Mouse (Mus musculus): ENCODE results near the gene Crtam. TPM values are rescaled to one million over a fixed set of nuclear protein-coding genes. Genes with fewer than 3 reads are reported as not detected.

The Crtam gene
- polyA plus RNA-seq, 1 experiment from 2014 or later = 0.09 TPM

GRCm38 (mm10) chr9:41014512-41014911, 10.1 kb upstream of the Crtam start:
- no peak overlapping the region for H3K4me2 ChIP-seq (ENCODE audit: low read depth, low read length)
- 60% methylated on average over 4 of the region's 4 CpGs for WGBS
- H3K9me3 ChIP-seq (ENCODE audit: control insufficient read depth, low read length) = no peaks in the 10 kb centered on the region
- no peak overlapping the region for H3K4me3 ChIP-seq (ENCODE audit: low read length)
- H3K9ac ChIP-seq (ENCODE audit: low read depth, low read length) = no peak overlapping the region
- H3K36me3 ChIP-seq (ENCODE audit: control insufficient read depth, insufficient read depth, low read length) = no peaks in the 10 kb centered on the region
- no peak for ATAC-seq
- no peaks in the 10 kb centered on the region for H3K27me3 ChIP-seq (replicated peaks; ENCODE audit: control insufficient read depth, insufficient read depth, low read length)
- no peak overlapping the region for H3K27ac ChIP-seq (ENCODE audit: low read length)
- H3K4me1 ChIP-seq (ENCODE audit: control insufficient read depth, insufficient read depth, low read length) = no peaks in the 10 kb centered on the region

- ATAC-seq = no peak
- Histone ChIP-seq H3K27me3 (replicated peaks; ENCODE audit: control insufficient read depth, insufficient read depth, low read length) (no peaks in the 10 kb centered on the region), H3K27ac (ENCODE audit: low read length) (no peak overlapping the region), H3K9ac (ENCODE audit: low read depth, low read length) (no peak overlapping the region), H3K4me1 (ENCODE audit: control insufficient read depth, insufficient read depth, low read length) (no peaks in the 10 kb centered on the region), H3K4me2 (ENCODE audit: low read depth, low read length) (no peak overlapping the region), H3K9me3 (ENCODE audit: control insufficient read depth, low read length) (no peaks in the 10 kb centered on the region), H3K4me3 (ENCODE audit: low read length) (no peak overlapping the region), H3K36me3 (ENCODE audit: control insufficient read depth, insufficient read depth, low read length) (no peaks in the 10 kb centered on the region)
- 83% methylated on average over 5 of the region's 5 CpGs for WGBS
These were observed 8.0 kb upstream of the Crtam start for GRCm38 (mm10) chr9:41012456-41012855.

GRCm38 (mm10) chr9:41011512-41012436, 7.3 kb upstream of the Crtam start:
- Histone ChIP-seq H3K36me3 (ENCODE audit: control insufficient read depth, insufficient read depth, low read length) (no peaks in the 10 kb centered on the region), H3K27ac (ENCODE audit: low read length) (no peak overlapping the region), H3K4me1 (ENCODE audit: control insufficient read depth, insufficient read depth, low read length) (no peaks in the 10 kb centered on the region), H3K4me3 (ENCODE audit: low read length) (no peak overlapping the region), H3K9ac (ENCODE audit: low read depth, low read length) (no peak overlapping the region), H3K9me3 (ENCODE audit: control insufficient read depth, low read length) (no peaks in the 10 kb centered on the region), H3K27me3 (replicated peaks; ENCODE audit: control insufficient read depth, insufficient read depth, low read length) (no peaks in the 10 kb centered on the region), H3K4me2 (ENCODE audit: low read depth, low read length) (no peak overlapping the region)
- ATAC-seq = no peak
- WGBS = 69% methylated on average over 13 of the region's 13 CpGs

GRCm38 (mm10) chr9:41007785-41008184, 3.4 kb upstream of the Crtam start:
- no peaks in the 10 kb centered on the region for H3K27me3 ChIP-seq (replicated peaks; ENCODE audit: control insufficient read depth, insufficient read depth, low read length)
- H3K9me3 ChIP-seq (ENCODE audit: control insufficient read depth, low read length) = no peaks in the 10 kb centered on the region
- H3K27ac ChIP-seq (ENCODE audit: low read length) = no peak overlapping the region
- no peak overlapping the region for H3K4me2 ChIP-seq (ENCODE audit: low read depth, low read length)
- H3K9ac ChIP-seq (ENCODE audit: low read depth, low read length) = no peak overlapping the region
- no peak for ATAC-seq
- H3K4me1 ChIP-seq (ENCODE audit: control insufficient read depth, insufficient read depth, low read length) = no peaks in the 10 kb centered on the region
- H3K36me3 ChIP-seq (ENCODE audit: control insufficient read depth, insufficient read depth, low read length) = no peaks in the 10 kb centered on the region
- 12% methylated on average over 1 of the region's 1 CpGs for WGBS
- H3K4me3 ChIP-seq (ENCODE audit: low read length) = no peak overlapping the region

- no peak overlapping the region for H3K4me3 ChIP-seq (ENCODE audit: low read length)
- no peak for ATAC-seq
- WGBS = 80% methylated on average over 7 of the region's 7 CpGs
These were observed 7.2 kb downstream of the Crtam start for GRCm38 (mm10) chr9:40997116-40997779.

GRCm38 (mm10) chr9:40994075-40994474, 10.4 kb downstream of the Crtam start:
- Histone ChIP-seq H3K9me3 (ENCODE audit: control insufficient read depth, low read length) (no peaks in the 10 kb centered on the region), H3K9ac (ENCODE audit: low read depth, low read length) (no peak overlapping the region), H3K4me2 (ENCODE audit: low read depth, low read length) (no peak overlapping the region), H3K27ac (ENCODE audit: low read length) (no peak overlapping the region), H3K36me3 (ENCODE audit: control insufficient read depth, insufficient read depth, low read length) (no peaks in the 10 kb centered on the region), H3K27me3 (replicated peaks; ENCODE audit: control insufficient read depth, insufficient read depth, low read length) (no peaks in the 10 kb centered on the region), H3K4me1 (ENCODE audit: control insufficient read depth, insufficient read depth, low read length) (no peaks in the 10 kb centered on the region), H3K4me3 (ENCODE audit: low read length) (no peak overlapping the region)
- WGBS = 82% methylated on average over 5 of the region's 5 CpGs
- ATAC-seq = no peak

More at GRCm38 (mm10) chr9:40997116-40997779, 7.2 kb downstream of the Crtam start:
- no peaks in the 10 kb centered on the region for H3K27me3 ChIP-seq (replicated peaks; ENCODE audit: control insufficient read depth, insufficient read depth, low read length)
- H3K4me1 ChIP-seq (ENCODE audit: control insufficient read depth, insufficient read depth, low read length) = no peaks in the 10 kb centered on the region
- H3K9me3 ChIP-seq (ENCODE audit: control insufficient read depth, low read length) = no peaks in the 10 kb centered on the region
- H3K27ac ChIP-seq (ENCODE audit: low read length) = no peak overlapping the region
- H3K9ac ChIP-seq (ENCODE audit: low read depth, low read length) = no peak overlapping the region
- H3K36me3 ChIP-seq (ENCODE audit: control insufficient read depth, insufficient read depth, low read length) = no peaks in the 10 kb centered on the region
- no peak overlapping the region for H3K4me2 ChIP-seq (ENCODE audit: low read depth, low read length)

GRCm38 (mm10) chr9:40991511-40991910, 12.9 kb downstream of the Crtam start:
- no peaks in the 10 kb centered on the region for H3K27me3 ChIP-seq (replicated peaks; ENCODE audit: control insufficient read depth, insufficient read depth, low read length)
- H3K4me3 ChIP-seq (ENCODE audit: low read length) = no peak overlapping the region
- no peaks in the 10 kb centered on the region for H3K4me1 ChIP-seq (ENCODE audit: control insufficient read depth, insufficient read depth, low read length)
- no peak for ATAC-seq
- no peak overlapping the region for H3K27ac ChIP-seq (ENCODE audit: low read length)
- no peaks in the 10 kb centered on the region for H3K9me3 ChIP-seq (ENCODE audit: control insufficient read depth, low read length)
- no peak overlapping the region for H3K4me2 ChIP-seq (ENCODE audit: low read depth, low read length)
- WGBS = 88% methylated on average over 6 of the region's 6 CpGs
- no peak overlapping the region for H3K9ac ChIP-seq (ENCODE audit: low read depth, low read length)
- H3K36me3 ChIP-seq (ENCODE audit: control insufficient read depth, insufficient read depth, low read length) = no peaks in the 10 kb centered on the region

GRCm38 (mm10) chr9:40989940-40990588, 14.4 kb downstream of the Crtam start:
- Histone ChIP-seq H3K36me3 (ENCODE audit: control insufficient read depth, insufficient read depth, low read length) (no peaks in the 10 kb centered on the region), H3K4me1 (ENCODE audit: control insufficient read depth, insufficient read depth, low read length) (no peaks in the 10 kb centered on the region), H3K4me3 (ENCODE audit: low read length) (no peak overlapping the region), H3K9ac (ENCODE audit: low read depth, low read length) (no peak overlapping the region), H3K27me3 (replicated peaks; ENCODE audit: control insufficient read depth, insufficient read depth, low read length) (no peaks in the 10 kb centered on the region), H3K4me2 (ENCODE audit: low read depth, low read length) (no peak overlapping the region), H3K27ac (ENCODE audit: low read length) (no peak overlapping the region), H3K9me3 (ENCODE audit: control insufficient read depth, low read length) (no peaks in the 10 kb centered on the region)
- no peak for ATAC-seq
- WGBS = 37% methylated on average over 4 of the region's 4 CpGs

GRCm38 (mm10) chr9:40984313-40984712, 20.1 kb downstream of the Crtam start:
- Histone ChIP-seq H3K9me3 (ENCODE audit: control insufficient read depth, low read length) (no peaks in the 10 kb centered on the region), H3K36me3 (ENCODE audit: control insufficient read depth, insufficient read depth, low read length) (no peaks in the 10 kb centered on the region), H3K9ac (ENCODE audit: low read depth, low read length) (no peak overlapping the region), H3K4me2 (ENCODE audit: low read depth, low read length) (no peak overlapping the region), H3K27ac (ENCODE audit: low read length) (no peak overlapping the region), H3K27me3 (replicated peaks; ENCODE audit: control insufficient read depth, insufficient read depth, low read length) (no peaks in the 10 kb centered on the region), H3K4me1 (ENCODE audit: control insufficient read depth, insufficient read depth, low read length) (no peaks in the 10 kb centered on the region), H3K4me3 (ENCODE audit: low read length) (no peak overlapping the region)
- 67% methylated on average over 3 of the region's 3 CpGs for WGBS
- no peak for ATAC-seq
